Mouse (Mus musculus) midbrain, embryonic 12.5 days (tissue): Measurements from ENCODE around the gene Zfp740. TPM values are rescaled to one million over a fixed set of nuclear protein-coding genes. Genes with fewer than 3 reads are reported as not detected.

Source experiments
- ATAC-seq: fragments of 200-750 bp; cut with Nextera tagmentation; 2 replicates; pipeline ENCODE4 v1.8.0; 2017; ENCODE audit warnings: low read depth, moderate TSS enrichment, moderate library complexity; ENCODE audit not compliant: low FRiP score
- H3K27ac ChIP-seq: fragments of 300-500 bp; sonication (generic); replicated peaks from 2 replicates; pipeline ENCODE4 v1.5.1; 2016; ENCODE audit warnings: mild to moderate bottlenecking
- H3K27me3 ChIP-seq: fragments of 300-500 bp; sonication (generic); 2 replicates; pipeline ENCODE4 v1.6.1; 2016; ENCODE audit warnings: mild to moderate bottlenecking
- H3K36me3 ChIP-seq: fragments of 300-500 bp; sonication (generic); 2 replicates; pipeline ENCODE4 v1.6.1; 2016
- H3K4me1 ChIP-seq: fragments of 300-500 bp; sonication (generic); 2 replicates; pipeline ENCODE4 v1.6.1; 2016
- H3K4me2 ChIP-seq: fragments of 300-500 bp; sonication (generic); replicated peaks from 2 replicates; pipeline ENCODE4 v1.6.1; 2016; ENCODE audit warnings: mild to moderate bottlenecking, moderate library complexity
- H3K4me3 ChIP-seq: fragments of 300-500 bp; sonication (generic); 2 replicates; pipeline ENCODE4 v1.5.1; 2016; ENCODE audit warnings: mild to moderate bottlenecking
- H3K9ac ChIP-seq: fragments of 300-500 bp; sonication (generic); replicated peaks from 2 replicates; pipeline ENCODE4 v1.6.1; 2016; ENCODE audit warnings: mild to moderate bottlenecking, moderate library complexity
- H3K9me3 ChIP-seq: fragments of 300-500 bp; sonication (generic); 2 replicates; pipeline ENCODE4 v1.6.1; 2016; ENCODE audit warnings: mild to moderate bottlenecking
- WGBS: fragments of 180-500 bp; shearing (Covaris S2); methylation state at CpG from one replicate; pipeline ENCODE4 v1.1.7; 2016; 5-methylcytosine and 5-hydroxymethylcytosine counted together
- polyA plus RNA-seq: library from polyadenylated mRNA; unstranded; fragments of >200 nt; fragmentation: Nextera tagmentation; extraction: Ambion mirVana; gene quantifications from 2 replicates; pipeline ENCODE4 v1.2.1, GENCODE M21; 2016

Gene Zfp740
- polyA plus RNA-seq, 1 experiment from 2014 or later, result 108 TPM

DNA sequence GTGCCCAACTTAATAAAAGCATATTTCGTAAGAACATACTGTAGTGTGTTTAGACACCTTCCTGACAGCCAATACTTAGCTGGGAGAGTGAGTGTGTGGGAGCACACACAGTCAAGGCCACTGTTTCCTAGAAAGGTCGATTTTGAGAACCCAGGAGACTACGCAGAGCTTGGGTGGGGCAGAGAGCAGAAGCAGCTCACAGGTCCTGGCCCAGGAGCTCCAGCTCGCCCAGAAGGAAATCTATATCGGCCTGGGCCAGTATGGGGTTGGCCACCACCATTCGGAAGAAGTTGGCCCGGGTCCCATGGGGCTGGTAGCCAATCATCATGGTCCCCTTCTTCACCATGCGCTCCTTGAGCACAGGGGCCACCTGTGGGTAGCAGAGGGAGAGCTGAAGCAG is 25.6 kb upstream of the Zfp740 start:
- H3K4me1 ChIP-seq, result no peaks in the 10 kb centered on the region
- no peaks in the 10 kb centered on the region for H3K9me3 ChIP-seq
- H3K4me3 ChIP-seq, result no peak overlapping the region
- no peak overlapping the region for H3K4me2 ChIP-seq
- H3K36me3 ChIP-seq, result no peaks in the 10 kb centered on the region
- H3K27ac ChIP-seq, result no peak overlapping the region
- no peak for ATAC-seq
- 86% methylated on average over 8 of the region's 8 CpGs for WGBS
- H3K27me3 ChIP-seq, result no peaks in the 10 kb centered on the region
- no peak overlapping the region for H3K9ac ChIP-seq

- no peak overlapping the region for H3K4me2 ChIP-seq
- H3K9me3 ChIP-seq, result no peaks in the 10 kb centered on the region
- 12% methylated on average over 6 of the region's 6 CpGs for WGBS
- H3K4me1 ChIP-seq, result no peaks in the 10 kb centered on the region
- no peaks in the 10 kb centered on the region for H3K27me3 ChIP-seq
- no peaks in the 10 kb centered on the region for H3K36me3 ChIP-seq
- ATAC-seq, result no peak
- H3K9ac ChIP-seq, result no peak overlapping the region
- no peak overlapping the region for H3K4me3 ChIP-seq
- H3K27ac ChIP-seq, result no peak overlapping the region
These were observed 24.8 kb upstream of the Zfp740 start for GRCm38 (mm10) chr15:102178279-102178678.

GRCm38 (mm10) chr15:102179106-102179505 is 23.9 kb upstream of the Zfp740 start:
- Histone ChIP-seq H3K27me3 (no peaks in the 10 kb centered on the region), H3K27ac (no peak overlapping the region), H3K9ac (no peak overlapping the region), H3K4me2 (no peak overlapping the region), H3K36me3 (0 out of 2 replicates have a peak, but pooled peaks cover 6% of the 10 kb centered on the region), H3K4me3 (no peak overlapping the region), H3K4me1 (no peaks in the 10 kb centered on the region), H3K9me3 (no peaks in the 10 kb centered on the region)
- WGBS, result 79% methylated on average over 9 of the region's 9 CpGs
- ATAC-seq, result no peak

DNA sequence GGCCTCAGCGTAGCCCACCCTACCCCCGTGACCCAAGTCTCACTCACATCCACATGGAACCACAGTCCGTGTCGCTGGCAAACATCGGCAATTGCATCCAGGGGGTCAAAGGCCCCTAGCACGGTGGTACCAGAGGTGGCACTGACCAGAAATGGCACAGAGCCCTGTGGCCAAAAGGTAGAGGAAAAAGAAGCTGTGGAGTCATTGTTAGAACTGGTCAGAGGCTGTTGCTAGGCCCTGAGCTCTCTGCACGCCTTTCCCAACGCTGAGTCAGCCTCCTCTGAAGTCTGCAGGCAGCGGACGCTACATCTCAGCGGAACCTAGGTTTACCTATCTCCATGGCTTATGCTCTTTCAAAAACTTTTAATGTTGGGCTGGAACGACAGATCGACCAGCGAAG is 23.1 kb upstream of the Zfp740 start:
- Histone ChIP-seq H3K4me3 (no peak overlapping the region), H3K36me3 (0 out of 2 replicates have a peak, but pooled peaks cover 7% of the 10 kb centered on the region), H3K27me3 (no peaks in the 10 kb centered on the region), H3K4me2 (no peak overlapping the region), H3K27ac (no peak overlapping the region), H3K4me1 (no peaks in the 10 kb centered on the region), H3K9ac (no peak overlapping the region), H3K9me3 (no peaks in the 10 kb centered on the region)
- WGBS, result 93% methylated on average over 14 of the region's 14 CpGs
- no peak for ATAC-seq

DNA sequence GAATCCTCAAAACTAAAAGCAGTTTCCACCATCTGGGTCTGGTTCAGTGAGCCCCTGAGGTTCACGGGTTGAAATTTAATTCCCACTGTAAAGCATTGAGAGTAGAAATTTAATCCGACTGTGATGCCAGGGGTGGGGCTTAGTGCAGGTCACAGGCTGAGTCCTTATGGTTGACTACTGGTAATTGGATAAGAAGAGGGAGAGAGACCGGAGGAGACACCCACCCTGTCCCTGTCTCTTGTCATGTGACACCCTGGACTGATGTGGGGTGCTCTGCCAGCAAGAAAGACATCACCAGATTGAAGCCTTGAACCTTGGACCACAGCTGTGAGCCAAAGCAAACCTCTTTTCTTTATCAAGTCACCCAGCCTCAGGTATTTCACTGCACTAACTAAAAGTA is 20.0 kb upstream of the Zfp740 start:
- no peak overlapping the region for H3K4me2 ChIP-seq
- peaks cover 7% of the 10 kb centered on the region; the same call in 1 of the 2 replicates for H3K36me3 ChIP-seq
- H3K4me3 ChIP-seq, result no peak overlapping the region
- H3K4me1 ChIP-seq, result no peaks in the 10 kb centered on the region
- no peaks in the 10 kb centered on the region for H3K9me3 ChIP-seq
- H3K27me3 ChIP-seq, result no peaks in the 10 kb centered on the region
- ATAC-seq, result no peak
- H3K9ac ChIP-seq, result no peak overlapping the region
- WGBS, result 86% methylated on average over 3 of the region's 3 CpGs
- no peak overlapping the region for H3K27ac ChIP-seq

- no peak overlapping the region for H3K9ac ChIP-seq
- H3K36me3 ChIP-seq, result peaks cover 7% of the 10 kb centered on the region; the same call in 1 of the 2 replicates
- no peaks in the 10 kb centered on the region for H3K9me3 ChIP-seq
- ATAC-seq, result no peak
- 76% methylated on average over 11 of the region's 11 CpGs for WGBS
- no peak overlapping the region for H3K4me2 ChIP-seq
- H3K4me3 ChIP-seq, result no peak overlapping the region
- H3K27ac ChIP-seq, result no peak overlapping the region
- no peaks in the 10 kb centered on the region for H3K27me3 ChIP-seq
- H3K4me1 ChIP-seq, result no peaks in the 10 kb centered on the region
These were observed 16.8 kb upstream of the Zfp740 start for GRCm38 (mm10) chr15:102186239-102186638.

GRCm38 (mm10) chr15:102188096-102188495 is 15.0 kb upstream of the Zfp740 start:
- H3K36me3 ChIP-seq, result peaks cover 7% of the 10 kb centered on the region; the same call in 1 of the 2 replicates
- no peaks in the 10 kb centered on the region for H3K27me3 ChIP-seq
- H3K9me3 ChIP-seq, result no peaks in the 10 kb centered on the region
- H3K4me1 ChIP-seq, result no peaks in the 10 kb centered on the region
- H3K9ac ChIP-seq, result no peak overlapping the region
- H3K4me3 ChIP-seq, result no peak overlapping the region
- H3K27ac ChIP-seq, result no peak overlapping the region
- 88% methylated on average over 10 of the region's 10 CpGs for WGBS
- H3K4me2 ChIP-seq, result no peak overlapping the region
- no peak for ATAC-seq

GRCm38 (mm10) chr15:102188883-102189282 is 14.2 kb upstream of the Zfp740 start:
- Histone ChIP-seq H3K4me3 (no peak overlapping the region), H3K27me3 (no peaks in the 10 kb centered on the region), H3K9me3 (no peaks in the 10 kb centered on the region), H3K27ac (no peak overlapping the region), H3K4me2 (no peak overlapping the region), H3K9ac (no peak overlapping the region), H3K4me1 (no peaks in the 10 kb centered on the region), H3K36me3 (peaks cover 3% of the 10 kb centered on the region; the same call in 1 of the 2 replicates)
- no peak for ATAC-seq
- 66% methylated on average over 6 of the region's 6 CpGs for WGBS

DNA sequence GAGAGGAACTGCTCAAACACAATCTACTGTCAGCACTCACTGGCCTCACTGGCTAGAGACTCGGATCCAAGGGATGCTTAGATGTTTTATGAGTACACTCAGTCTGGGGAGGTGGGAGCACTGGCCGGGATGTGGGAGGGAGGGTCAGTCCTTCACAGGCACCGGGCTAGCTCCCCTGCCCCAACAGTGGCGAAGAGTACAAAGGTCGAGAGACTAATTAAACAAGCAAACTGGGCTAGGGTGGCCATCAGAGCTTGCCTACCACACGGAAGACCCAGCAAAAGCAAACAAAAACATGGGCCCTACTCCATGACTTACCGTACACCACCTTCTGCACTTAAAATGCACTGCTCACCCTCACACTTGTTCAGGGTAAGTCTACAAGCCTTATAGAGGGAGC is 11.3 kb upstream of the Zfp740 start:
- WGBS, result 74% methylated on average over 7 of the region's 7 CpGs
- H3K36me3 ChIP-seq, result no peaks in the 10 kb centered on the region; the same call in 1 of the 2 replicates
- no peak overlapping the region for H3K9ac ChIP-seq
- H3K4me1 ChIP-seq, result no peaks in the 10 kb centered on the region
- no peak overlapping the region for H3K4me3 ChIP-seq
- no peaks in the 10 kb centered on the region for H3K27me3 ChIP-seq
- ATAC-seq, result no peak
- no peaks in the 10 kb centered on the region for H3K9me3 ChIP-seq
- H3K27ac ChIP-seq, result no peak overlapping the region; the same call in 1 of the 2 replicates
- no peak overlapping the region for H3K4me2 ChIP-seq

DNA sequence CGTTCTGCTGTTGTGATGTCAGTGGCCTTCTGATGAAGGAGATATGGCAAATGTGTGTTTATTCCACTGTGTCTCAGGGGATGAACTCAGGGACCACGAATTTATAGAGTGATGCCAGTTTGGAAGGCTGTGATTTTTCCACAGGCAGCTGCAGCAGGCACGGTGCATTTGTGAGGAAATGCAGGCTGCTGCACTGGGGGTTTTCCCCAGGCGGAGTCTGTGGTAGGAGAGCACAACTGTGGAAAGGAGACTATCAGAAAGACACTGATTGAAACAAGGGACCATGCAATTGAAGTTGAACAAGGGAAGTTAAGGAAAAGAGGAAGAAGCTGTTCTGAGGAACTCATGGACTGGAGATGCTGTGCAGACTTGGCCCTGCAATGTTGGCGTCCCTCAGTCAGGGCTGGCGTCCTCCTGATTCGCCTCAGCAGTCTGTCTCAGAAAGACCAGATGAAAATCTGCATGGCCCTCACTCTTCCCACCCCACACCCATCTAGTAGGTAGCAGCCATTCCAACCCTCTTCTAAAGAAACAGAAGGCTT is 10.7 kb upstream of the Zfp740 start:
- no peak overlapping the region for H3K4me3 ChIP-seq
- no peaks in the 10 kb centered on the region for H3K9me3 ChIP-seq
- WGBS, result 85% methylated on average over 7 of the region's 7 CpGs
- ATAC-seq, result no peak
- H3K36me3 ChIP-seq, result no peaks in the 10 kb centered on the region
- H3K9ac ChIP-seq, result no peak overlapping the region
- no peak overlapping the region for H3K4me2 ChIP-seq
- H3K4me1 ChIP-seq, result no peaks in the 10 kb centered on the region
- no peak overlapping the region for H3K27ac ChIP-seq
- H3K27me3 ChIP-seq, result no peaks in the 10 kb centered on the region

DNA sequence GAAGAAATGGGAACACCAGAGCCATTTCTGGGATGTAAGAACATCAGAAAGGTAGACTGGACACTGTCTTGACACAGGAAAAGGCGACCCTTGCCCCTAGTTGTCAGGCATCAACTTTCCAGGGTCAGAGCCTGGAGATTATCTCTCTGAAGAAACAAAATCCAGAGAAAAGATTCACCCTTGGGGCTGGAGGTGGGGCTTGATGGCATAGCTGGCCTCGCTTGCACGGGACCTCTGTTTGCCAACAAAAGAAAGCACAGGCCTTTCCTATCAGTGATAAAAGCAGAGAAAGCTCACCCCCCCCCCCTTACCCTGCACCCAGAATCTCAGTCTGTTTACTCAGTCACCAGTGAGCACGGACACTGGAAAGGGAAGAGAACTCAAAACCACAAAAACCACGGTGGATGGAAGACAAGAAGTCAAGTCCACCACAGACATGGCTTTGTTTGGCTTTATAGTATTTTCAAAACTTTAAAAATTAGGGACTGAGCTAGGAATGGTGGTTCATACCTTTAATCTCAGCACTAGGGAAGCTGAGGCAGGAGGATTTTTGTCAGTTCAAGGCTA is 10.1 kb upstream of the Zfp740 start:
- WGBS, result 65% methylated on average over 5 of the region's 5 CpGs

GRCm38 (mm10) chr15:102193652-102194051 is 9.4 kb upstream of the Zfp740 start:
- 89% methylated on average over 4 of the region's 4 CpGs for WGBS
- H3K4me1 ChIP-seq, result no peaks in the 10 kb centered on the region
- H3K36me3 ChIP-seq, result no peaks in the 10 kb centered on the region

More for the DNA sequence above, 10.1 kb upstream of the Zfp740 start:
- ATAC-seq, result no peak
- H3K27ac ChIP-seq, result no peak overlapping the region
- H3K27me3 ChIP-seq, result no peaks in the 10 kb centered on the region
- no peak overlapping the region for H3K4me2 ChIP-seq
- no peaks in the 10 kb centered on the region for H3K36me3 ChIP-seq
- H3K4me3 ChIP-seq, result no peak overlapping the region
- no peak overlapping the region for H3K9ac ChIP-seq
- H3K9me3 ChIP-seq, result no peaks in the 10 kb centered on the region
- no peaks in the 10 kb centered on the region for H3K4me1 ChIP-seq

DNA sequence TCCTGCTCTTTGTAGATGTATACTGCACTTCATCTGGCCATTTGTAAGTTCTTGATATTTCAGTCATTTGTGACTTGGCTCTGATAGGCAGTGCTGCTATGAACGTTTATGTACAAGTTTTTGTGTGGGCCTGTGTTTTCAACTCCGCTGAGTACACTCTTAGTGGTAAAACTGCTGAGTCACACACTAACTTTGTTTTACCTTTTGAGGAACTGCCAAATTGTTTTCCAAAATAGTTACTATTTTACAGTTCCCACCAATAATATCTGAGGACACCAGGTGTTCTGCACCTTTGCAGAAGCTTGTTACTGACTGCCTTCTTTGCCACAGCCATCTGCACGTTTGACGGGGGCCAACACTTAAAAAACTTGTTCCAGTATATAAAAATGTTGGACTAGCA is 8.6 kb upstream of the Zfp740 start:
- H3K4me3 ChIP-seq, result no peak overlapping the region
- no peaks in the 10 kb centered on the region for H3K4me1 ChIP-seq
- H3K27ac ChIP-seq, result no peak overlapping the region
- no peak for ATAC-seq
- no peak overlapping the region for H3K4me2 ChIP-seq
- no peaks in the 10 kb centered on the region for H3K9me3 ChIP-seq
- H3K36me3 ChIP-seq, result no peaks in the 10 kb centered on the region
- 92% methylated on average over 4 of the region's 4 CpGs for WGBS
- no peak overlapping the region for H3K9ac ChIP-seq
- no peaks in the 10 kb centered on the region for H3K27me3 ChIP-seq

More at GRCm38 (mm10) chr15:102193652-102194051, 9.4 kb upstream of the Zfp740 start:
- ATAC-seq, result no peak
- Histone ChIP-seq H3K9me3 (no peaks in the 10 kb centered on the region), H3K27ac (no peak overlapping the region), H3K27me3 (no peaks in the 10 kb centered on the region), H3K9ac (no peak overlapping the region), H3K4me3 (no peak overlapping the region), H3K4me2 (no peak overlapping the region)
